Mouse (Mus musculus) embryonic fibroblast, embryonic 13.5 days (primary cell): ENCODE results near the gene Gm28635.

Experiments used
- CTCF ChIP-seq: IDR thresholded peaks from 2 replicates; pipeline ENCODE4 v1.5.1; 2011; ENCODE audit warnings: mild to moderate bottlenecking, control low read depth, low read length, moderate library complexity, borderline replicate concordance; ENCODE audit not compliant: insufficient read depth
- POLR2A ChIP-seq: IDR thresholded peaks from 2 replicates; pipeline ENCODE4 v1.6.1; 2011; ENCODE audit warnings: low read depth, mild to moderate bottlenecking, control low read depth, low read length, moderate library complexity

GRCm38 (mm10) chr2:84655864-84656263, 22.0 kb downstream of the Gm28635 start:
- TF ChIP-seq POLR2A (no peak), CTCF (no peak)
